Mouse (Mus musculus) left cerebral cortex, adult 8-10 months (tissue): ENCODE measurements at regions not wholly inside any gene's neighbourhood (a gene's known extent, or its start where the extent isn't known, plus 50 kb on each side); places are given as distances from the start of the nearest gene placed in this dataset.

ENCODE experiments used
- DNase-seq, 2 experiments: peaks; one replicate each; pipeline ENCODE4 v3.0.0; 2022; ENCODE audit warnings: low spot score in 2 of 2

- DNase-seq, result no peak
These were observed 113.3 kb downstream of the Qpct start for GRCm38 (mm10) chr17:79164874-79165553.

- DNase-seq, result no peak
These were observed 112.3 kb downstream of the Qpct start for GRCm38 (mm10) chr17:79163983-79164382.

DNA sequence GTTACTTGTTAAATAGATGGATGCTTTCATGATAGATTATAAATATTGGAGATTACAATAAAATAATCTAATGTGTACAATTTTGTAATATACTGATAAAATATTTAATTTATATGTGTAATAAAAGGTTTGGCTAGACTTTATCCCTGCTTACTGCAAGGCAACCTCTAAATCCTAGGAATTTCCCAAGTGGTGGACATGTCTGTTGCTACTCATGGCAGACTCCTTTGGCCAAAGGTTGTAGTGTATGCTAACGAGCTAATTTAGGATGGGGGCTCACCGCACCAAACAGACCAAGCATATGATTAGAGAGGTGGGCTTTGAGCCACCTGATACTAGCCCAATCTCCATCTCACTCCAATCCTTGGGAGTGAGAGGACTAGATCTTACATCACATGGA is 102.4 kb downstream of the Qpct start:
- DNase-seq, result no peak

DNA sequence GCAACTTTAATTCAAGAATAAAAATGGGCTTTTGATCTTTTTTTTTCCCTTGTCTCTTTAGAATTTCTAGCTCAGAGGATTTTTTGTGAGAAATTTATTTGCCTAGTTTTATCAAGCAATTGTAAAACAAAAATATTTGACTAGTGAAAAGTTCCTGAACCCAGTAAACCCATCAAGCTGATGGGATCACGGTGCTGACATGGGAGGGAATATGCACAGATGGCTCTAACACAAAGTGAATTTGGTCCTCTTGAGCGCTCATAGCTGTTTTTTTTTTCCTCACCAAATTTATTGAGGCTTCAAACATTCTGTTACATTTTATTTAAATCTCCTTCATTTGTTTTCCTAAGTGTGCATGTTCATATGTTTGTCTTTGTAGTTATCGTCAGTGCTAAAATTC is 101.1 kb downstream of the Qpct start:
- DNase-seq, result no peak

GRCm38 (mm10) chr17:79147883-79148282 is 96.2 kb downstream of the Qpct start:
- no peak for DNase-seq

DNA sequence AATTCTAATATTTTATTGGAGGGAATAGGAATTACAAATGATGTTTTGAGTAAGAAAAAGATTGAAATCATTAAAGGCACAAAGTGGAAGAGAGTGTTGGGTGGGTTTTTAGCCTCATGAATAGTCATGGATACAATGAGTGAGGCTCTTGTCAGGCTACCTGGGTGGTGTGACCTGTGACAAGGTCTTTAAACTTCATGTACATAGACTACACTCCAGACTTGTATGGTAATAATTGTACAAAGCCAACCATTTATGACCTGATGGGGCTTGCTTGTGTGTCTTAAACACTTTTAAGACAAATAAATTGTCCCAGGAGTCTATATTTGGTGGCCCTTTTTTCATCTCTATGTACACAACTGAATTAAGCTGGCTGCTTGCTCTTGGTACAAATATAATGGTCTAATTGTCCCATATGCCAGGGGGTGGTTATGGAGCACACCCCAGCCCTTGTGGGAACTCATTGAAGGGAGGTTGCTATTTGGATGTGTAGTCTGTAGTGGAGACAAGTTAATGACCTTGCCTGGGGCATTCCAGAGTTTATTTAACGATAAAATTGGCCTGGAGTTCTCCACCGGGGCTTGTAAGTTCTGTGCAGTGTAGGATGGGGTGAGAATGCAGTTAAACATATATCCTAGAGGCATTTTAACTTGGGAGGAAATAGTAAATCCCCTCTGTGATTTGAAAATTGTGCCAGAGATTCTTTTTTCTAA is 93.4 kb downstream of the Qpct start:
- no peak for DNase-seq

DNA sequence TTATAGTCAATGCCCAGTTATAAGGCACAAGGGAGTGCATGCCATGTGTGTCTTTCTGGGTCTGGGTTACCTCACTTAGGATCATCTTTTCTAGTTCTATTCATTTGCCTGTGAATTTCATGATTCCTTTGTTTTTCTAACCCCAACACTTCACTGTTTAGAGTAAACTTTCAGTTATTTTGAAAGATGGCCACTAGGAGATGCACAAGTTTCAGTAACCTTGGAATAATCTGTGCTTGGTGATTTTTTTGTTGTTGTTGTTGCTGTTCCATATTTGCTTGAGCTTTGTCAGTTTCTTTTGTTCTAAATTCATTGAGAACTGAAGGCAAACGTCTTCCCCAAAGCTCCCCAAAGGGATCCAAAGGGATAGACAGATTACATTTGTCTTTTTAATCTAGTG is 91.3 kb downstream of the Qpct start:
- DNase-seq, result no peak
